Mouse (Mus musculus) natural killer cell, adult 2 months (primary cell): ENCODE data around the gene Fam172a.

Experiments used
- DNase-seq, 2 experiments: peaks; one replicate each; pipeline ENCODE4 v3.0.0; 2022; ENCODE audit warnings: low spot score in 2 of 2

Gene Fam172a

DNA sequence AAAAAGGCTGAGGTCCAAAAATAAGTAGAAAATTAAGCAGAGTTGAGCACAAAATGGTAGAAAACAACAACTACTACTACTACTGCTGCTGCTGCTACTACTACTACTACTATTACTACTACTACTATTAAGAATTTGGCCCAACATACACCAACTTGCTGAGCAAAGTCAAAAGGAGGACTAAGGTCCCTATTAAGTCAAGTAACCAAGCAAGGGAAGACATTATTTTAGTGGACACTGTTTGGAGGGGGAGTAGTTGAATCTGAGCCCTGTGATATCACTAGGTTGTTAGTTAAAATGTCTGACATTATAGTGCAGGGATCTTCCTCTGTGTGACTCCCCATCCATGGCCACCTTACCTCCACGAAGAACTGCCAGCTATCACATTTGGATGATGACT lies 476.2 kb downstream of the Fam172a start:
- DNase-seq = no peak

GRCm38 (mm10) chr13:78178771-78179170 lies 476.9 kb downstream of the Fam172a start:
- DNase-seq = no peak

- no peak for DNase-seq
Observed at GRCm38 (mm10) chr13:78179312-78180097, 477.7 kb downstream of the Fam172a start.

DNA sequence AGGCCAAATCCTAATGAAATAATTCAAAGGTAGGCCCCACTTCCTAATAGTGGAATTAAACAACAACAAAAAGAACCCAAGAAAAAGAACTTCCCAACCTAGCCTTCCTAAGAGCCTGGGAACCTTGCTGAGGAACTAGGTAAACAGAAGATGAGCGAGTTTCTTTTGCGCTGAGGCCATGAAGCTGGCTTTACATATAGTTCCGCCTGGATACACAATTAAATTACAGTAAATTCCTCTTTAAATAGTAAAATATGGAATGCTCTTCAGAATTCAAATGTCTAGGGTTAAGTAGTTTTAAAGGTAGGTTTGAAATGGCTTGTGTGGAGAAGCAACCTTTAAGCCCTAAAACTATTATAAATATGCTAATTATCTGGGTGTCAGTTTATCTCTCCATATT lies 478.4 kb downstream of the Fam172a start:
- no peak for DNase-seq

DNA sequence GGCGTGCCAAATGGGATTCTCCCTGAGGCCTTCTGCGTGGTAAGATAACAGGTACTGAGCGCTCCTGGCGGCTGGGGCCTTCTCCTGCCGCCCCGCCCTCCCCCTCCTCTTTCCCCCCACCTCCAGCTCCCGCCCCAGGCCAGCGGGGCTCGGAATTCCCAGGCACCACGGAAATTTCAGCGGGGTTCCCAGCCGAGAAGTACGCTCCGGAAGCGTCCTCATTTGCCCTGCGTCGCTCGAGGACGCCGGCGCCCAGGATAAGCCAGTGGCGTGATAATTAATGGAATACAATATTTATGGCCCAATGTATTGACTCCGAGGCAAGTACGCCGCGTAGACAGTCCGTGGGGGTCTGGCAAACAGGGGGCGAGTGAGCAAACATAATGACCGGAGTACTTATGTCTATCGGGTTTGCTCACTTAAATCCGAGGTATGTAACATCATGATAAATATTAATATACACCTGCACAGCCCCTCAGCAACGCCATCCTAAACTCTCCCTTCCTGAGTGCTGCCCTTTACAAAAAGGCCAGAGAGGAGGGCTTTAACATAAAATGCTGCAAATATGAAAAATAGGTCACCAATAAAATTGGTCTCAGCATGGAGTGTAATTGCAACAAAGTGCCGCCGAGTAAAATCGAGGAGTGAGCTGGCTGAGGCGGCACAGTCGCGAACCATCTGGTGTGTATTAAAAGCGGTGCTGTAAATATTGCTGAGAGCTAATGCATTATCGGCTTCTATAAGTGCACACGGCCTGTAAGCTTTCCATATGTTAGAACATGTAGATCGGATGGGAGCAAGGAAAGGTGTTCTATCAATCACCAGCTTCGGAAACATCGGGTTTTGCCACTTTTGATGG lies 479.5 kb downstream of the Fam172a start:
- no peak for DNase-seq

DNA sequence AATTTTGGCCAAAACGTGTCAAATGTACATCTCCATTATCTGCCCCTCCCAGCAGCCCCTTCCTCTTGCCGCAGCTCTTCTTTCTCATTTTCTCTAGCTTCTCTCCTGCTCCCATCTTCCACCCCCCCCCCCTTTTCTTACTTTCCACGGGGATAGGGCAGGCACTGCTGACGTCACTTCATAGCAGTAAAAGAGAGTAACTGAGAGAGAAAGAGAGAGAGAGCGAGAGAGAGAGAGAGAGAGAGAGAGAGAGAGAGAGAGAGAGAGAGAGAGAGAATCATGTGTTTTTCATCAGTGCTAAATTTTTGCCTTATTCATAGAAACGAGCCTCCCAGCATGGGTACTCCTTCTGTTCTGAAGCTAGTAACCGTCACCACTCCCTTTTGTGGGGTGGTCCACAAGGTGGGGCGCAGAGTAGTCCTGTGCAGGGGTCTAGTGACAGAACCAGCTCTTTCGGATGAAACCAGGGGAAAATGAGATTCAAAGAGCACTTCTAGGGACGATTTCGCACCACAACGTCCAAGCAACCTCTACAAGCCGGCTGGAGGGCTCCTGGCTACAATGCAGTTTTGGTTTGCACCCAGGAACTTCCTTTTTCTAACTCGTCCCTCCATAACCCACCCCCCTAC lies 480.2 kb downstream of the Fam172a start:
- DNase-seq = no peak

DNA sequence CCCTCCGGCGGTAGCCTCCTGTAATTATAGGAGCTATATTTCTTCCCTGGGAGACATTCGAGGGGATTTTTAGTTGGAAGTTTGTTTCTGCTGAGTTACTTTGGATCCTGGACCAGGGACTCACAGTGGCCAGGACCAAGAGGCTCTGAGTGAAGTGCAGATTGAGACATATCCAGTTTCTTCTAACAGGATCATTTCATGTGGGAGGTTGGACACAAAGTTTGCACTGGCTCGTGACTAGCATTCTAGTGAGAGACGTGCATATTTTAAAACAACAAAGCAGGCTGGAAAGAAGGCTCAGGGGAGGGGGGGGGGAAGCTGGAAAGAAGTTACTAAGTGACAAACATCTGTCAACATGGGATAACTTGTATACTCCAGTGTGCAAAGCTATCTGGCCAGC lies 481.2 kb downstream of the Fam172a start:
- no peak for DNase-seq

DNA sequence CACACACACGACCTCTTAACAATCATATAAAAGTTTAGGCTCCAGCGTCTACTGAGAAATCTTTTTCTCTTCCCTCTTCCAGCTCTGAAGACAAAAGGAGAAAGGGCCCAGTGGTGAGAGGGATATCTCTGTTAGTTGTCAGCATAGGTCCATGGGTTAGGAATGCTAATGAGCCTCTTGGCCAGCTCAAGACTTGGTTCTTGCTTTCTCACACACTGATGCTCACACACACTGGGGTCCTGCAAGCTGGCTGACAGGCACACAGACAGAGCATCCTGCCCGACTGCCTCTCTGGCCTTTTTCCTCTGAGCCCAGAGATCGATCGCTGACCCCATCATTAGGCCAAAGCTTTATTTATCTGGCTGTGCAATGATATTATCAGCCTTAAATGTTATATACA lies 482.2 kb downstream of the Fam172a start:
- no peak for DNase-seq

- DNase-seq = no peak
Observed at GRCm38 (mm10) chr13:78184786-78185466, 483.1 kb downstream of the Fam172a start.

DNA sequence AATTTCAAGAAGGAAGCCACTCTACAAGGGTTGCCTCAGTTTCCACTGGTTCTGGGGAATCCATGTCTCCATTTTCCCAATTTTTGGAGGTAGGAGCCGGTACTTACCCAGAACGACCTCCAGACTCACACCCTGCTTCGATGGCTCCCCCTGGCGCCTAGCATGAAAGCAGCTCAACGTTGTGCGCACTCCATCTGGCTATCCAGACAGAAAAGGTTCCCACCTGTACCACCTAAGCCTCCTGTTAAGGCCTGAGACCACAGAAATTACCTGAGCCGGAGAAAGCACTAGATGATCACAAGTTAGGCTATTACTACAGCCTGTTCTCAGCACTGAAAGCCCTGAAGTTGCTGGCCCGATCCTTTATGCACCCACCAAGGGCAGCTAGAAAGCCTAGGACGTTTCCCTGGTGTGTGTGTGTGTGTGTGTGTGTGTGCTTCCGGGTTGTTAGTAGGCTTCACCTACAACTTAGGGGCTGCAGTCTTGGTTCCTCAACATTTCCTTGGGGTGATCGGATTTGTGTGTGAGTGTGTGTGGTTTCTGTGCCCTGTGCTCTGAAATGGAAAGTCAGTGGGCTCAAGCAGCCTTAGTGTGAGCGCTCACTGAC lies 484.6 kb downstream of the Fam172a start:
- DNase-seq = no peak

GRCm38 (mm10) chr13:78187833-78188232 lies 486.0 kb downstream of the Fam172a start:
- DNase-seq = no peak

DNA sequence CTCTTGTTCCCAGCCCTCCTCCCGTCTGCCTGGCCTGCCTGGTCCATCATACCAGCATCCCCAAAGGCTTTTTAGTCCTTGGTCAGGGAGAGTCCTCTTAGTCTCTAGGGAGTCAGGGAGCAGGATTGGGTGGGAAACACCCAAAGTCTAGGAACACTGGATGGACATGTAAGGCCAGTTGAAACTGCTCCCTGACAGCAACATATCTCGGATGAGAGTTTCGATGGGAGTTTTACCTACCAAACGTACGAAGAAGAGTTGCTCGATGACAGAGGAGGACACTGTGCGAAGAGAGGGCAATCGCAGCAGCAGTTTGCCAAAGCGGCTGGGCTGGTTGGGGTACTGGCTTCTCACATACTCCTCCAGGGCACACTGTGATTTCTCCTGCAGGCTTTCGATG lies 487.8 kb downstream of the Fam172a start:
- DNase-seq = no peak

DNA sequence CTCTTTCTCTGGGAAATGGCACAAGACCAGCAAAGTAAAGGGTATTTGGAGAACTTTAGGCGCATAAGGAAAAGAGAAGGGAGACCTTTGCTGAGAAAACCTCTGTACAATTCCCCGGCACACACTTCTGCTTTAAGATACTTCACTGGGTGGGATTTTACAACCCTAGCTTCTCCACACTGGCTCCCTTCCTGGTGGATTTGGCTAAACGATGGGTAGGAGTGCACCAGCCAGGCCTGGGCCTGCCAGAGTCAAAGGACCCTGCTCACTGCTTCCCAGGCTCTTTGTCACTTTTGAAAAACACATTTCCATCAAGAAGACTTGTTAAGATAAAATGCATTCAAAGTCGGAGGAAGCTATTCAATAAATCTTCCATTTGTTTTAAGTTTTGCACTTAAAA lies 491.4 kb downstream of the Fam172a start:
- DNase-seq = no peak

- DNase-seq = no peak
Observed at GRCm38 (mm10) chr13:78194135-78194849, 492.5 kb downstream of the Fam172a start.

GRCm38 (mm10) chr13:78194850-78195600 lies 493.2 kb downstream of the Fam172a start:
- no peak for DNase-seq

- no peak for DNase-seq
Observed at GRCm38 (mm10) chr13:78195601-78196115, 493.8 kb downstream of the Fam172a start.

- no peak for DNase-seq
Observed at GRCm38 (mm10) chr13:78196236-78196796, 494.5 kb downstream of the Fam172a start.

DNA sequence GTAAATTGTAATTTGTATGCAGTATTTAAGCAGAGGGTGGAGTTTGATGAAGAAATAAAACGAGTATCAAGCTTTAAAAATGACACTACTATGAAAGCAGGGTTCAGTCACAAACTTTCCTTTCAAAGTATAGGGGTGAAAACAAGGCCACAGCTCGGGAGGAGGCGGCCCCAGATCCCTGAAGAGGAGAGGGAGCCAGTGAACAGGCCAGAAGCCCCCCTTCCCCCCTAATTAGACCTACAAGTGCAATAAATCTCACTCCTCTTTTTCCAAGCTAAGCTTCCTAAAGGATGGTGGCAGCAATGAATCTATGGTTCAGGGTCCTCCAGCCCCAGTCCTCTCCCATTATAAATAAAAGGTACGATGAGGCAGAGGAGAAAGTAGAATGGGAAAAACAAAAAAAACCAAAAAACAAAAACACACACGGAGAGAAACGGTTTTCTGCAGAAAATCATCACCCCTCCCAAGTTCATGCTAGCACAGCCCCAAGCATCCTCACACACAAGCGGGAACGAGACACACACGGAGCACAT lies 495.5 kb downstream of the Fam172a start:
- no peak for DNase-seq

DNA sequence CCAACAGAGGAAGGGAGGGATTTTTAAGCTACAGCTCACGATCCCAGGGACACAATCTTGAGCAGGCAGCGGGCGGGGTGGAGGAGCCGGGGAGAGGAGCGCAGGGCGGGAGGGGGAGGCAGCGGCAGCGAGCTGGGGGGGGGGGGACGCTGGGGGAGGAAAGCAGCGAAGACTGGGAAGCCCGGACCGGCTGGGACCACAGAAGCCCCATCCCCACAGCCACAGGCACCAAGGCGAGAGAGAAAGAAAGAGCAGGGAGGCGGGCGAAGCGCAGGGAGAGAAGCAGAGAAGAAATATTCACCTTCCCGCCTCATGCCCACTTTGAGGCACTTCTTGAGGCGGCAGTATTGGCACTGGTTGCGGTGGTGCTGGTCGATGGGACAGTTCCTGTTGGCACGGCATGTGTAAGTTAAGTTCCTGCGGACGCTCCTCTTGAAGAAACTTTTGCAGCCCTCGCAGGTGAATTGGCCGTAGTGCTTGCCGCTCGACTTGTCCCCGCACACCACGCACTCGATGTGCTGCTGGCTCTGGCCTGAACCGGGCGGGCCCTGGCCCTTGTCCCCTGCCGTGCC lies 496.1 kb downstream of the Fam172a start:
- no peak for DNase-seq
